Mouse (Mus musculus) lung, postnatal 0 days (tissue): Measurements from ENCODE around the gene Gm20388.

ENCODE experiments used
- CTCF ChIP-seq: IDR thresholded peaks from 2 replicates; pipeline ENCODE4 v1.5.1; 2016; ENCODE audit warnings: antibody characterized with exemption, mild to moderate bottlenecking
- EP300 ChIP-seq: IDR thresholded peaks from 2 replicates; pipeline ENCODE4 v1.6.1; 2016; ENCODE audit warnings: antibody characterized with exemption, mild to moderate bottlenecking, control low read depth

- no peak for TF ChIP-seq CTCF
- TF ChIP-seq EP300, result no peak
Measured at GRCm38 (mm10) chr8:122076183-122076842, 2165.7 kb downstream of the Gm20388 start.
